Mouse (Mus musculus): ENCODE measurements at regions not wholly inside any gene's neighbourhood (a gene's known extent, or its start where the extent isn't known, plus 50 kb on each side); places are given as distances from the start of the nearest gene placed in this dataset.

GRCm38 (mm10) chr16:25478300-25478699, 191.7 kb downstream of the Tprg start:
- DNase-seq (ENCODE audit: low read depth, low spot score) = no peak

GRCm38 (mm10) chr16:25483831-25484254, 197.2 kb downstream of the Tprg start:
- DNase-seq (ENCODE audit: low read depth, low spot score) = no peak

- DNase-seq (ENCODE audit: low read depth, low spot score) = no peak
These were observed 198.4 kb downstream of the Tprg start for GRCm38 (mm10) chr16:25485007-25485406.

- no peak for DNase-seq (ENCODE audit: low read depth, low spot score)
These were observed 197.0 kb upstream of the Trp63 start for GRCm38 (mm10) chr16:25486477-25487094.

GRCm38 (mm10) chr16:25490847-25491246, 192.7 kb upstream of the Trp63 start:
- DNase-seq (ENCODE audit: low read depth, low spot score) = no peak

DNA sequence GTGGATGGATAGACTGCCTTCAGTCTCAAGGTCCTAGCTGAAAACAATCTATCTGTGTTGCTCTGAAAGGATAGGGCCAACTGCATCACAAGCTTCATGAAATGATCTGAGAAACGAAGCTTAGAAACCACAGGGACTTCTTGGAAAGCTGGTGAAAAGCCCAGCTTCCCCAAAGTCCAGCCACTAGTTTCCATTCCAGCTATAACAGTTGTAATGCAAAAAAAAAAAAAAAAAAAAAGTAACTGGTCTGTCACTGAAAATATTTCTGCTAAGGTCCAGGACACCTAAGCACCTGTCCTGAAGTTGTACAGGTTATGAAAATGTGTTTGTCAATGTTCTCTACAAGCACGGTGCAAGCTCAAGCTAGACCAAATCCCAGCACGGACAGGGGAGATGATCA, 189.4 kb upstream of the Trp63 start:
- no peak for DNase-seq (ENCODE audit: low read depth, low spot score)

GRCm38 (mm10) chr16:25495586-25496196, 187.9 kb upstream of the Trp63 start:
- no peak for DNase-seq (ENCODE audit: low read depth, low spot score)

DNA sequence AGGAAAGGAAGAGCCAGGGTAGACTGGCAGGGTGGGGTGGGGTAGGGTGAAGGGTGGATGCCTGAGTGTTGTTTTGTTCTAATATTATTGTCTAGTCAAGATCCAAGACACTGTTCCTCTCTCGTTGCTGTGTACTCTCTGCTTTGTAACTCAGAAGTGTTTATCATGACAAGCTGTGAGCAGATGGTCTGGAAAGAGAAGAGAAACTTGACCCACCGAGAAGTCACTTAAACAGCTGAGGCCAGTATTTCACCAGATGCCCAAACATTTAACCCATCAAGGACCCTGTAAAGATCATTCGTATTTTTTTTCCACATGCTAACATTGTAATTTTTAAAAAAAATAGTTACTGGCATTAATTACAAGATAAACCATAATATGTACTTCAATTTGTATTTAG, 178.7 kb upstream of the Trp63 start:
- DNase-seq (ENCODE audit: low read depth, low spot score) = no peak

DNA sequence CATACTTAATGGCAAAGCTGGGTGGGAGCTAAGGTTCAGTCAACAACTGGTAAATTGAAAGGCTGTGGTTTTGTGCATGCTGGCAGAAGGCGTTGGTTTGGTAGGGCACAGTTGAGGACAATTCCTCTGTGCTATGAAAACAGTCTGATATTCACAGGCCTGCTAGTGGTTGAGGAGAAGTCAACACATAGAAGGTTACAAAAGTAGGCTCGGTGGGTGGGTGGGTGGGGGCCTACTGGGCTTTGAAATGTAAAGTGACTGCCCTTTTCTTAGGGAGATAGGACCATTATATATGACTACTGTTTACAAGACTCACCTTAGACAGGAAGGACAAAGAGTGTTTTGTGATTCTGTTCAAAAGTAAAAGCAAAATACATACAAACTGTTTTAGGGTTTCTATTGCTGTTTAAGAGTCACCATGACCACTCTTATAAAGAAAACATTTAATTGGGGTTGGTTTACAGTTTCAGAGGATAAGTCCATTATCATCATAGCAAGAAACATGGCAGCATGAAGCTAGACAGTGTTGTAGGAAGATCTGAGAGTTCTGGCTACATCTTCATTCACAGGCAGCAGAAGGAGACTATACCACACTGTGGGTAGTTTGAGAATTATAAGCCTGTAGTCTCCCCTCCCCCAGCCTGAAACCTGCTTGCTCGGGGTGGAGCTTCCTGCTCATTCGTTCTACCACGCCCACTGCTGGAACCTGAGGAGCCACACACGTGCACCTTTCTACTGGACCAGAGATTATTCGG, 166.3 kb upstream of the Trp63 start:
- DNase-seq (ENCODE audit: low read depth, low spot score) = peak; percentile 68

DNA sequence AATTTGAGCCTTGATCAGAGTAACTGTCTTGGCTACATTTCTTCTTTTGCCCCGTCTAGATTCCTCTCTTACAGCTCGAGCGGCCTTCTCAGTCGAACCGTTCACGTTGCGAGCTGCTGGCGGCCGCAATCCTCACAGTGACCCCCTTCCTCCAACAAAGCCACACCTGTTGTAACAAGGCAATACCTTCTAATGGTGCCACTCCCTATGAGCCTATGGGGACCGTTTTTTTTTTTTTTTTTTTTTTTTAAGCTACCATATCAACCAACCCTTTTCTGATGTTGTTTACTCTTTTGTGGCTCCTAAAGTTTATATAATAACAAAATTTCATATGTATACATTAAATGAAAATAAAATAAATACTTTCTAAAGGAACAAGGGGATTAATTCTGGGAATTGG, 160.4 kb upstream of the Trp63 start:
- peak; percentile 18 for DNase-seq (ENCODE audit: low read depth, low spot score)

DNA sequence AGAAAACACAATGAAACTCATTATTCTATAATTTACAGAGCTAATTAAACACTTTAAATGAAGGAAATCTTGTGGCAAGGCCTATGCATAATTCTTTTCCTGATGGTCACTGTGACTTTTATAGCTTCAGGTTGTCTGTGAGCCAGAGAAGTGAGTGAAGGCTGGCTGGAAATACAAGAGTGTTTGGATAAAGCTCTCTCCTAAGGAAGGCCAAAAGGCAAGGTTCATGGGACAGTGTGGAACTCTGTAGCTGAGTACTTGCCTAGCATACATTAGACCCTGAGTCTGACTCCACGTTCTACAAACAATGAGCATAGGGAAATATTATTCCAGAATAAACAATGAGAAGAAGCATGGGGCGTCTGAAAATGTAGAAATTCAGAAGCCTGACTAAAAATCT, 159.9 kb upstream of the Trp63 start:
- no peak for DNase-seq (ENCODE audit: low read depth, low spot score)

DNA sequence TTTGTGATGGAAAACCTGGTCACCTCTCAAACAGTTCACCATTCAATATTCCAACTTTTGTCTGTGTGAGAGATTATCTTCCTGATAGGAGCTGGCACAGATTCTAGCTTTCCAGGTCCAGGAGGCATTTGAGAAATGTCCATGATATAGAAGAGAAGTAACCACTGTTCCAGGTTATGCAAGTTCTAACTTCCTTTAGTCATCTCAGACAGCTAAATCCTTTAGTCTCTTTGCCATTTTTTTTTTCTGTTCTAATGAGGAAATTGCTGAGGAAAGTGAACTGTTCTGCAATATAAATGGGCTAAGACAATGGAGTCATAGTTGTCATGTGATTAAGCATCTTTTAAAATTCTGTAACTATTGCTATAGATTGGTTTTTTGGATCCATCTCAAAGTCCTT, 155.7 kb upstream of the Trp63 start:
- DNase-seq (ENCODE audit: low read depth, low spot score) = no peak

DNA sequence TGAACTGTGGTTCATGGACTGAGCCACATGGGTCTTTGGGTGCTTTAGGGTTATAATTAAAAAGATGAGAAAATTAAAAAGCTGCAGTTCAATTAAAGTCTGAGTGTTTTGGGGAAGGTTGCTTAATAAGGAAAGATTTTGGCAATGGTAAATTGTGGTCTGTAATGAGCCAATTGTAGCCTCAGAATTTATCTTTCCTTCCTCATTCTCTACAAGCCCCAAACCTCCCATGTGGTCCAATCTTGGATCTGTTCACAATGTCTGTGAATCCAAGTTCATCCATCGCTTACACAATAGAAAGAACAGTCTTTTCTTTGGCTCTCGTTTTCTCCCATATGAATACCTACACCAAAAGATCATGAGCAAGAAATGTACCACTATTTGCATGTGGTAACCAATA, 155.2 kb upstream of the Trp63 start:
- no peak for DNase-seq (ENCODE audit: low read depth, low spot score)

DNA sequence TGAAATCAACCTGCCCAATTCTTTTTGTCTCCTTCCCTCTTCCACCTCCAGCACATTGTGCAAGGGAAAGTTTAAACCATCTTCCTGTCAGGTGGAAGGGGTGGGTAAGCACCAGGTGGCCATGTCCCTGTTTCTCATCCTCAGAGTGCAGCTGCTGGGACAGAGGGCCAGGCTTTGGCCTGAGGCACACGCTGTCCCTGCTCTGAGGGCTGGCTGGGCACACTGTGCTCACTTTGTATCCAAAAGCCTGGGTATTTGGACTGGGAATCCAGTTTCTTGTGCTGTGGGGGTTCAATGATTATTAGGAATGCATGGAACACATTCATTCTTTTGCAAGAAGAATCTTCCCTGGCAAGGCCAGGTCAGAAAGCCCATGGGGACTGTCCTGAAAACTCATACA, 153.9 kb upstream of the Trp63 start:
- DNase-seq (ENCODE audit: low read depth, low spot score) = no peak

DNA sequence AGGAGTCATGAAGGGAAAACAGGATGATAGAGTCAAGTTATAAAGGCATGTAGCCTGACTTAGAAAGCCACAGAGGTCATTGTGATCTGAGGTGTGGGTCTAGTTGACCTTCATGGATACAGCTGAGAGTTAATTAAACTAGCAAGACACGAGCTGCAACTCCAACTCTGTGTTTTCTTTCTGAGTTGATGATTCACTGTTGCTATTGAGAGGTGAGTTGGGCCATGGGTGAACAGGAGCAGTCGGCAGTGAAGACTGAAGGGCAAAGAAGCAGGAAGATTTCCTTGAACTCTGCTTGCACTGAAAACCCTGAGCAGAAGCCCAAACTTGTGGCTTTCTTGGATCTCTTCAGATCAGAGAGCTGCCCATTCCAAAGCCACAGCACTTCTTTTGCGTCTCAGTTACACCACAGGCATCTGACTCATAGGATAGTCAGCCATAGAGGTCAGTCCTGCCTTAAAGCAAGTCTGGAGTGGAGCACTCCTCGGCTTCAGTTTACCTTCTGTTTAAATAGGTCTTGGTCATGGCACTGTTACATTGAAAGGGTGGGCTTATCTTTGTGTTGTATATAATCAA, 151.7 kb upstream of the Trp63 start:
- DNase-seq (ENCODE audit: low read depth, low spot score) = no peak

DNA sequence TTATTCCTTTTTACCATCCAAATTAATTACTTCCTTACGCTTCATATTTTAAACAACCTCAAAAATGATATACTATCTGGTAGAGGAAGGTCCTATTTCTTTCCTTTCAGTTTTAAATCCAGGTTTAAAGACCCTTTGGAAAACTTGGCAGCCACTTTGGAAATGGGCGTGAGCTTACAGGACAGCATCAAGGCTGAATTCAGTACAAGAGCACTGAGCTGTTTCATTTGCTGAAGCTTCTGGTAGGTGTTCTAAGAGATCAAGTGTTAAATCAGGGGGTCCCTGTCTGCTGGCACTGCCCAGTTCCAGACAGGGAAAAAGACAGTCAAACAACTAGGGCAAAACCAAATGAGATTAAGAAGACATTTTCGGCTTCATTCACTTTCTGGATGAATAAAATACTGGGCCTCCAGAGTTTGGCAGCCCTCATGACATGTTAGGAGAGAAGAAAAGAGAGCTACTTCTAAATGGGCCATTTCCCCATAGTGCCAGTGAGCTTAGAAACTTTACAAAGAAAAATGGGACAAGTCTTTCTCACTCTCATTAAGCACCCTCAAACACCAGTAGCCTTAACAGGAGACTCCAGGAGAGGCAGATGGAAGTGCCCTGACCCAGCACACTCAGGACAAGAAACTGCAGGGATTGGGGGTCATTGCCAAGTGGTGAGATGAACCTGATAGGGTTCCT, 150.9 kb upstream of the Trp63 start:
- DNase-seq (ENCODE audit: low read depth, low spot score) = no peak

DNA sequence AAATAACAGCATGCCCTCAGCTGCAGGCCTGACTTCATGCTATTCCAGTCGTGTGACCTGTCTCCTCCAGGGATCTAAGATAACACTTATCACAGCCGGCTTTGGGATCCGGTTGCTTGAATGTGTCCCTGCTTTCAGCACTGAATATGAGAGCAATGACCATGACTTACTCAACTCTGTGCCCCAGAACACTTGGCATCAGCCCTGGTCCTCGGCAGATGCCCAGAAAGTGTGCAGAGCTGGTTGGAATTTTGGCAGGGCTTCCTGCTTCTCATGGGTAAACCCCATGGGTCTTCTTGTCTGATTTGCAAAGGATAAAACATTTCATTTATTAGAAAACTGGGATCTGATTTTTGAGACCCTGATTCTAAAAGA, 150.4 kb upstream of the Trp63 start:
- DNase-seq (ENCODE audit: low read depth, low spot score) = no peak

- no peak for DNase-seq (ENCODE audit: low read depth, low spot score)
These were observed 147.0 kb upstream of the Trp63 start for GRCm38 (mm10) chr16:25536550-25536949.

DNA sequence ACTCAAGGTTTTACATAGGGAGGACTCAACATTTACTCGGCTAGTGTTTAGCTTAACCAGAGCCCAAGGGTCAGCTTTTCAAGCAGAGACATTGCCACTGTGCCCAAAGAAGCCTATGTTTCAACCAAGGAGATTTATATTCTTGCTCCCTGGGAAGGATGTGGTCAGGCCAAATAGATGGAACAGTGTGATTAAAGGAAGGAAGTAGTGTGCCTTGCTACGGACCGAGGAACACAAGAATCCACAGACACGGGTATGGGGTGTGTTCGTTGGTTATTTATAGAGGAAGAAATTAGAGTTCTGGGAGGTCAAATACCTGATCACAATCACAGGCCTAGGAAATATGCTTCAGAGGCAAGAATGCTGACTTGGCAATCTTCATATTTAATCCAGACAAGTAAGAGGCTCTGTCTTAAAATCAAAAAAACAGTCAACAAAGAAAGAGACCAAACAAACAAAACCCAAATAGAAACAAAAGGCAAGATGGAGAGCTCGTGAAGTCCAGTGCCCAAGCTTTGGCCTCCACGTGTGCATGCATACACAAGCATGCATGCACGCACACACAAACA, 133.9 kb upstream of the Trp63 start:
- DNase-seq (ENCODE audit: low read depth, low spot score) = no peak

DNA sequence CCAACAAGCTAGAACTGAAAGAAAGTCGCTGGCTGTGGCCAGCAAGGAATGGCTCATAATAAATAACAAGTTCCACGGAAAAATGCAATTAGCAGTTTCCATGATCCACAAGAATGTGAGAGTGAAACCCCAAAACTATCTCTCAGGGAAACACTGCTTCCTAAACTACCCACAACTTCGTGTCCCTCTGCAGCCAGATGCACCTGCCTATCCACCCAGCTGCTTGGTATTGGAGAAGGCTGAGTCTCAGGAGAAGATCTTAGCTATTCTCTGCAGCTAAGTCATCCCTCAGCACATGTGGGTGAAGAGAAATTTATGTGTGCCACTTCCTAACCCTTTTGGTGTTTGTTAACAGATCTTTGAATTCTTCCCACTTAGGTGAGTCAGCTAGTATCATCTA, 126.4 kb upstream of the Trp63 start:
- no peak for DNase-seq (ENCODE audit: low read depth, low spot score)

- no peak for DNase-seq (ENCODE audit: low read depth, low spot score)
These were observed 103.3 kb upstream of the Trp63 start for GRCm38 (mm10) chr16:25580216-25580615.

All from WW6 (cell line).